In genomic region chr7:31077885-31078445, GRCm38 (mm10) we compare ENCODE assay signal across 9 mouse cellular contexts. TPM values are rescaled to one million over a fixed set of nuclear protein-coding genes. Genes with fewer than 3 reads are reported as not detected.
A peak's percentile ranks its signal among the peaks of the same experiment; 100 is the strongest.
DNase-seq lines count a peak whose midpoint lies in the region; ATAC-seq and TF ChIP-seq lines count a peak whose summit lies in the region.
"Had no signal": no experiment of that assay in that cellular context is flagged by ENCODE, and none has a peak within 500 bp of the region (broad histone marks: within the 10 kb centered on the region; RNA-seq: fewer than 3 reads in every experiment).

No protein-coding gene starts in this region.

- H3K4me2 ChIP-seq in forebrain, embryonic 12.5 days = no peak overlapping the region
- H3K4me2 ChIP-seq in forebrain, postnatal 0 days (ENCODE audit: low read depth) = no peak overlapping the region
- no peak overlapping the region for H3K4me2 ChIP-seq in midbrain, embryonic 11.5 days

- no peak for TF ChIP-seq POLR2A in testis, adult 2 months (IDR thresholded peaks at IDR 0.05; ENCODE audit: control insufficient read depth, low read depth, low read length)

- H3K27ac ChIP-seq in forebrain, embryonic 10.5 days = peak overlapping the region; percentile 44
- no peak overlapping the region for H3K27ac ChIP-seq in forebrain, embryonic 12.5 days
- no peak overlapping the region for H3K27ac ChIP-seq in testis, adult 2 months (ENCODE audit: control insufficient read depth, insufficient read depth, low read depth, low read length)
- H3K27ac ChIP-seq in forebrain, postnatal 0 days (ENCODE audit: low read depth, low read length) = no peak overlapping the region
- no peak overlapping the region for H3K27ac ChIP-seq in midbrain, embryonic 11.5 days (ENCODE audit: low read depth, low read length)

- H3K9me3 ChIP-seq in forebrain, embryonic 10.5 days = no peaks in the 10 kb centered on the region
- H3K9me3 ChIP-seq in forebrain, embryonic 12.5 days = no peaks in the 10 kb centered on the region
- no peaks in the 10 kb centered on the region for H3K9me3 ChIP-seq in forebrain, postnatal 0 days (ENCODE audit: low read length)
- H3K9me3 ChIP-seq in midbrain, embryonic 11.5 days (ENCODE audit: control insufficient read depth, low read length) = no peaks in the 10 kb centered on the region

- no peak overlapping the region for H3K4me3 ChIP-seq in forebrain, embryonic 10.5 days
- no peak overlapping the region for H3K4me3 ChIP-seq in forebrain, embryonic 12.5 days (replicated peaks)
- no peak overlapping the region for H3K4me3 ChIP-seq in testis, adult 2 months (ENCODE audit: control insufficient read depth, low read depth, low read length)
- H3K4me3 ChIP-seq in forebrain, postnatal 0 days (ENCODE audit: low read depth, low read length) = no peak overlapping the region
- H3K4me3 ChIP-seq in midbrain, embryonic 11.5 days (ENCODE audit: low read depth, low read length) = no peak overlapping the region

- H3K4me1 ChIP-seq in forebrain, embryonic 10.5 days = peaks cover 20% of the 10 kb centered on the region
- peaks cover 4% of the 10 kb centered on the region for H3K4me1 ChIP-seq in forebrain, embryonic 12.5 days
- no peaks in the 10 kb centered on the region; the same call in 1 of the 2 replicates for H3K4me1 ChIP-seq in testis, adult 2 months (ENCODE audit: control insufficient read depth, insufficient read depth, low read length)
- H3K4me1 ChIP-seq in forebrain, postnatal 0 days (ENCODE audit: insufficient read depth) = no peaks in the 10 kb centered on the region
- H3K4me1 ChIP-seq in midbrain, embryonic 11.5 days (ENCODE audit: control insufficient read depth, insufficient read depth, low read length) = no peaks in the 10 kb centered on the region

- peak; percentile 35; the same call in 1 of the 2 replicates for TF ChIP-seq CTCF in testis, adult 2 months (IDR thresholded peaks at IDR 0.05; ENCODE audit: control insufficient read depth, insufficient read depth, insufficient replicate concordance, low read depth, low read length)
- peak; percentile 90 for TF ChIP-seq CTCF in forebrain, postnatal 0 days (IDR thresholded peaks at IDR 0.05; ENCODE audit: low read depth)

- DNase-seq in forebrain, embryonic 10.5 days (ENCODE audit: extremely low spot score, low spot score) = no peak
- DNase-seq in testis, postnatal 14 days (ENCODE audit: low spot score) = no peak
- peak; percentile 77 for DNase-seq in forebrain, postnatal 0 days
- DNase-seq in layer of hippocampus, adult 9-10 months (ENCODE audit: low spot score) = peak; percentile 75
- DNase-seq in midbrain, embryonic 11.5 days (ENCODE audit: low spot score, missing footprints) = peak; percentile 79

- no peaks in the 10 kb centered on the region for H3K27me3 ChIP-seq in forebrain, embryonic 10.5 days (ENCODE audit: poor library complexity, severe bottlenecking)
- no peaks in the 10 kb centered on the region for H3K27me3 ChIP-seq in forebrain, embryonic 12.5 days
- no peaks in the 10 kb centered on the region for H3K27me3 ChIP-seq in testis, adult 2 months (ENCODE audit: control insufficient read depth, insufficient read depth, low read length)
- no peaks in the 10 kb centered on the region for H3K27me3 ChIP-seq in forebrain, postnatal 0 days (ENCODE audit: insufficient read depth, low read length)
- H3K27me3 ChIP-seq in midbrain, embryonic 11.5 days (ENCODE audit: control insufficient read depth, insufficient read depth, low read length) = no peaks in the 10 kb centered on the region

- 41% methylated on average over 5 of the region's 5 CpGs for WGBS in forebrain, embryonic 10.5 days
- 53% methylated on average over 5 of the region's 5 CpGs for WGBS in forebrain, embryonic 12.5 days
- 46% methylated on average over 5 of the region's 5 CpGs for WGBS in forebrain, postnatal 0 days
- 42% methylated on average over 5 of the region's 5 CpGs for WGBS in midbrain, embryonic 11.5 days

- no peak for ATAC-seq in forebrain, embryonic 12.5 days (ENCODE audit: low FRiP score)
- ATAC-seq in forebrain, postnatal 0 days = peak; percentile 76
- no peak for ATAC-seq in midbrain, embryonic 11.5 days (ENCODE audit: low FRiP score)
- no peak for ATAC-seq in inflammation-experienced regulatory T-cells, adult 6 months

- H3K9ac ChIP-seq in forebrain, embryonic 12.5 days = no peak overlapping the region
- H3K9ac ChIP-seq in forebrain, postnatal 0 days = no peak overlapping the region
- no peak overlapping the region for H3K9ac ChIP-seq in midbrain, embryonic 11.5 days (ENCODE audit: low read length)

- no peaks in the 10 kb centered on the region for H3K36me3 ChIP-seq in forebrain, embryonic 10.5 days (replicated peaks)
- H3K36me3 ChIP-seq in forebrain, embryonic 12.5 days (replicated peaks) = no peaks in the 10 kb centered on the region
- no peaks in the 10 kb centered on the region for H3K36me3 ChIP-seq in testis, adult 2 months (ENCODE audit: control insufficient read depth, insufficient read depth, low read length)
- H3K36me3 ChIP-seq in forebrain, postnatal 0 days (ENCODE audit: insufficient read depth) = no peaks in the 10 kb centered on the region
- no peaks in the 10 kb centered on the region for H3K36me3 ChIP-seq in midbrain, embryonic 11.5 days (ENCODE audit: control insufficient read depth, insufficient read depth, low read length)

RNA-seq across cellular contexts. Expression of gene Fxyd3, which starts 1.5 kb away (rescaled TPM):
- 1.9 and 2.8 TPM in 2 replicates for polyA plus RNA-seq in forebrain, embryonic 10.5 days (2016; fragmentation: Nextera tagmentation; extraction: Ambion mirVana)
- 1.1 and 1.3 TPM in 2 replicates for polyA plus RNA-seq in forebrain, embryonic 12.5 days (2016; fragmentation: Nextera tagmentation; extraction: Ambion mirVana)
- polyA plus RNA-seq in testis, adult 2 months (2012; rRNA removed) = 0.64 and 6.4 TPM in 2 replicates
- not detected in 2 replicates for total RNA-seq in forebrain, postnatal 0 days (2014; rRNA removed)
- polyA plus RNA-seq in forebrain, postnatal 0 days (2015; fragmentation: Nextera tagmentation; extraction: Ambion mirVana) = not detected in 2 replicates
- 1.8 and 2.3 TPM in 2 replicates for polyA plus RNA-seq in midbrain, embryonic 11.5 days (2014; fragmentation: Nextera tagmentation; extraction: Ambion mirVana)
- polyA plus RNA-seq in inflammation-experienced regulatory T-cells, adult 6 months (2017; shearing (Covaris generic)) = under 1 TPM in 1 of 3 experiments, not detected in 2; 0.18 TPM

RNA-seq across cellular contexts. Expression of gene Lgi4, which starts 18.8 kb away (rescaled TPM):
- polyA plus RNA-seq in forebrain, embryonic 10.5 days (2016; fragmentation: Nextera tagmentation; extraction: Ambion mirVana) = 0.58 and 0.68 TPM in 2 replicates
- 0.29 and 0.37 TPM in 2 replicates for polyA plus RNA-seq in forebrain, embryonic 12.5 days (2016; fragmentation: Nextera tagmentation; extraction: Ambion mirVana)
- polyA plus RNA-seq in testis, adult 2 months (2012; rRNA removed) = 2.0 TPM in 2 replicates
- 1.1 and 1.6 TPM in 2 replicates for total RNA-seq in forebrain, postnatal 0 days (2014; rRNA removed)
- 0.68 and 0.98 TPM in 2 replicates for polyA plus RNA-seq in forebrain, postnatal 0 days (2015; fragmentation: Nextera tagmentation; extraction: Ambion mirVana)
- 0.58 and 0.85 TPM in 2 replicates for polyA plus RNA-seq in midbrain, embryonic 11.5 days (2014; fragmentation: Nextera tagmentation; extraction: Ambion mirVana)
- under 1 TPM in 2 of 3 experiments, not detected in 1; 0.09 to 0.13 TPM for polyA plus RNA-seq in inflammation-experienced regulatory T-cells, adult 6 months (2017; shearing (Covaris generic))
- polyA plus RNA-seq: heart, embryonic 14.5 days had no signal

RNA-seq across cellular contexts. Expression of gene Fxyd1, which starts 21.0 kb away (rescaled TPM):
- polyA plus RNA-seq in forebrain, embryonic 10.5 days (2016; fragmentation: Nextera tagmentation; extraction: Ambion mirVana) = 2.2 and 2.5 TPM in 2 replicates
- 4.0 and 6.5 TPM in 2 replicates for polyA plus RNA-seq in forebrain, embryonic 12.5 days (2016; fragmentation: Nextera tagmentation; extraction: Ambion mirVana)
- polyA plus RNA-seq in testis, adult 2 months (2012; rRNA removed) = 94.7 and 104 TPM in 2 replicates
- 14.9 and 19.5 TPM in 2 replicates for total RNA-seq in forebrain, postnatal 0 days (2014; rRNA removed)
- 56.8 and 66.3 TPM in 2 replicates for polyA plus RNA-seq in forebrain, postnatal 0 days (2015; fragmentation: Nextera tagmentation; extraction: Ambion mirVana)
- polyA plus RNA-seq in midbrain, embryonic 11.5 days (2014; fragmentation: Nextera tagmentation; extraction: Ambion mirVana) = 4.8 and 5.4 TPM in 2 replicates
- under 1 TPM in 1 of 3 experiments, not detected in 2; 0.85 TPM for polyA plus RNA-seq in inflammation-experienced regulatory T-cells, adult 6 months (2017; shearing (Covaris generic))

RNA-seq across cellular contexts. Expression of gene Fxyd7, which starts 26.7 kb away (rescaled TPM):
- 0.36 and 1.1 TPM in 2 replicates for polyA plus RNA-seq in forebrain, embryonic 10.5 days (2016; fragmentation: Nextera tagmentation; extraction: Ambion mirVana)
- polyA plus RNA-seq in forebrain, embryonic 12.5 days (2016; fragmentation: Nextera tagmentation; extraction: Ambion mirVana) = 10.5 and 14.3 TPM in 2 replicates
- polyA plus RNA-seq in testis, adult 2 months (2012; rRNA removed) = 1.3 and 1.6 TPM in 2 replicates
- 74.3 and 92.0 TPM in 2 replicates for total RNA-seq in forebrain, postnatal 0 days (2014; rRNA removed)
- polyA plus RNA-seq in forebrain, postnatal 0 days (2015; fragmentation: Nextera tagmentation; extraction: Ambion mirVana) = 167 and 231 TPM in 2 replicates
- 5.4 and 6.2 TPM in 2 replicates for polyA plus RNA-seq in midbrain, embryonic 11.5 days (2014; fragmentation: Nextera tagmentation; extraction: Ambion mirVana)
- polyA plus RNA-seq in inflammation-experienced regulatory T-cells, adult 6 months (2017; shearing (Covaris generic)) = not detected

RNA-seq across cellular contexts. Expression of gene Fxyd5, which starts 35.7 kb away (rescaled TPM):
- polyA plus RNA-seq in forebrain, embryonic 10.5 days (2016; fragmentation: Nextera tagmentation; extraction: Ambion mirVana) = 10.2 and 10.4 TPM in 2 replicates
- 7.6 and 9.2 TPM in 2 replicates for polyA plus RNA-seq in forebrain, embryonic 12.5 days (2016; fragmentation: Nextera tagmentation; extraction: Ambion mirVana)
- polyA plus RNA-seq in testis, adult 2 months (2012; rRNA removed) = 8.3 and 12.1 TPM in 2 replicates
- total RNA-seq in forebrain, postnatal 0 days (2014; rRNA removed) = 10.9 and 19.9 TPM in 2 replicates
- polyA plus RNA-seq in forebrain, postnatal 0 days (2015; fragmentation: Nextera tagmentation; extraction: Ambion mirVana) = 25.1 and 30.4 TPM in 2 replicates
- polyA plus RNA-seq in midbrain, embryonic 11.5 days (2014; fragmentation: Nextera tagmentation; extraction: Ambion mirVana) = 11.3 and 12.6 TPM in 2 replicates
- 1,000 to 10,000 TPM; 1,847 to 2,152 (median 2,080) TPM for polyA plus RNA-seq in inflammation-experienced regulatory T-cells, adult 6 months (2017; shearing (Covaris generic))

Comparison
In these comparisons a context has a peak if more than half of its experiments do, and no peak if none do; other contexts are left out.
1. DNase-seq: peak in forebrain, postnatal 0 days (single experiment), layer of hippocampus, adult 9-10 months (single experiment) and midbrain, embryonic 11.5 days (single experiment); none in forebrain, embryonic 10.5 days (single experiment) and testis, postnatal 14 days (single experiment).